Mouse (Mus musculus): Measurements from ENCODE around the gene Fbxo33. TPM values are rescaled to one million over a fixed set of nuclear protein-coding genes. Genes with fewer than 3 reads are reported as not detected.
"Not testable (repeated sequence)": the region's sequence is repeated elsewhere in the genome, so short reads cannot be mapped to it uniquely, and the experiment has no call there.

The Fbxo33 gene
- polyA plus RNA-seq (2012; rRNA removed) = 18.4 and 18.7 TPM in 2 replicates

GRCm38 (mm10) chr12:59219325-59220225 lies at the start of gene Fbxo33:
Gene Fbxo33, minus strand, starts transcription at chr12:59219725.
- DNase-seq (ENCODE audit: low read depth) = peak; percentile 56

DNA sequence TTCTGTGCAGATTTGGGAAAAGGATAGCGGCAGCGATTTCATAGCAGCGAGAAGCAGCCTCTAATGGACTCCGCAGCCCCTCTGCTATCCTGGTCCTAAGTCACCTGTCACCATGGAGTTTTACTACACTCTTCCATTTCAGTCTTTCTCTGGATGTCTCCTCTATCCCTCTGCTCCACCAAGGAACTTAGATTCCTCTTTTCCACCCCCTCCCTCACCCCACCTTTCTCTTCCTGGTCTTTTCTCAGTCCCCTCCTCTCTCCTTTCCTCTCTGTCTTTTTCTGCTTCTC lies 46.4 kb upstream of the Fbxo33 start:
- DNase-seq (ENCODE audit: low read depth) = no peak

GRCm38 (mm10) chr12:59265207-59265941 lies 45.8 kb upstream of the Fbxo33 start:
- no peak for DNase-seq (ENCODE audit: low read depth)

- DNase-seq (ENCODE audit: low read depth) = no peak
Observed at GRCm38 (mm10) chr12:59262841-59263240, 43.3 kb upstream of the Fbxo33 start.

- no peak for DNase-seq (ENCODE audit: low read depth)
Observed at GRCm38 (mm10) chr12:59260798-59261197, 41.3 kb upstream of the Fbxo33 start.

DNA sequence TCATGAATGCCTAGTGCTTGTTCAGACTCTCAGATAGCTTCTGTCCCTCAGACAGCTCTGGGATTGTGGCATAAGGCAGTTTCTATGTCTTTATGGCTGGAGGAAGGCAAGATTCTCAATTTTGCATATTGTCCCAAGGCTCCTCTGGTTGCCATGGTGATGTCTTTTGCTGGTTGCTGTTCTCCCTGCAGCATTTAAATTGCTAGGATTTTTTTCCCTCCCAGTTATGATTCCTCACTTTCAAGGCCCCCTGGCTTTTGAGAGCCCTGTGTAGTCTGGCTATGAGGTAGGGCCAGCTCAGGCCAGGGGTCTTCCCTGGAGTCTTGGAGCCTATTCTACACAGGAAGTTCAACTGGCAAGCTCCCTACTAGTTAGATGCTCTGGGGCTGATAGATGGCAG lies 40.8 kb upstream of the Fbxo33 start:
- DNase-seq (ENCODE audit: low read depth) = no peak

DNA sequence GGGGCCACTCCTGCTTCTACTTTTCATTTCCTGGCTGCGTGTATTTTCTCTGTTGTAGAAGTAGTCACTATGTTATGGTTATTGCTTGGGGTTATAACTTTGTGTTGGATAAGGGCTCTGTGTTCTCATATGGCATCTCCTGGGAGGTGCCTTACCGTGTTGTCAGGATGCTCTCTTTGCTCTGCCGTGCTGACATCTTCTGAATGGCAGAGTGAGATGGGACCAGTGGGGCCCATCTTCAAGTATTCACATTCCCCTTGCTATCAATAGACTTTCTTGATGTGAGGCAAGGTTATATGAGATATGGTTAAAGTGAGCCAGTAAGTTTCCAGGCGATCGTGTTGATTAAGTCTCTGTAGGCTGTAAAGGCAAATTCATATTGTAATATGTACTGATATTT lies 39.5 kb upstream of the Fbxo33 start:
- no peak for DNase-seq (ENCODE audit: low read depth)

DNA sequence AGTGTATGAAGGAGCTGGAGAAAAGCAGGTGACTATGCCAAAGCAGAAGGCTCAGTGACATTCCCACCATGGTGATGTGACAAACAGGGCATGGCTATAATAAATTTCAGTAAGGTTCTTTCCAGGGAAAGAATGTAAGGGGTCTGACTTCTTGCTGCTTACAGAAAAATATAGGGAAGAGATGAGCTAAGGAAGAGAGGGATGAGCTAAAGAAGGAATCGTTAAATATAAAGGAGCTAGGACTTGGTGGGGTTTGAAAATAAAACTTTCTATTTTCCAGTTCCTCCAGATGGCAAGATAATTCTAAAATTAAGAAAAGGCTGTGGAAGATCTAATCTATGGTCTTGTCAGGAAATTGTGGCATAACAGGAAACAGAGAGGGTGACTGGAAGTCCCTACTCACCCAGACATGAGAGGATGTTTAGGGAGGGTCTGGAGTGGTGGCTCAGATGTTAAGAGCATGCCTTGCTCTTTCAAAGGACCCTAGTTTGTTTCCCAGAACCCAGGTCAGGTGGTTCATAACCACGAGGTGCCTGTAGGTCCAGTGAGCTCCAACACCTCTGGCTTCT lies 30.8 kb upstream of the Fbxo33 start:
- no peak for DNase-seq (ENCODE audit: low read depth)

DNA sequence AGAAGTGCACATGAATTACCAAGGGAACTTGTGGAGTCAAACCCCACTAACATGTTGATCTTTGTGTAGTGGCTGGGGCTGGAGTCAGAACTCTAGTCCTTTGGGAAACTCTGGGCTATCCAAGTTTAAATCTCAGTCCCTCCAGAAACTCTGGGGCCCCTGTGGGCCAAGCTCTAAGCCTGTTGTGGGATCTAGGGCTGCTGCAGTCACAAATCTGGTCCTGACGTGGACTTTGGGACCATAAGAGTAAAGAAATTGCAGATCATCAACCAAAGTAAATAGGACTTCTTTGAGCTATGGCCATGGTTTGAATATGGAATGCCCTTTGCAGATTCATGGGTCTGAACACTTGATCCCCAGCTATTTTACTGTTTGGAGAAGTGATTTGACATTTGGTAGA lies 29.4 kb upstream of the Fbxo33 start:
- no peak for DNase-seq (ENCODE audit: low read depth)

- not testable (repeated sequence) for DNase-seq (ENCODE audit: low read depth)
Observed at GRCm38 (mm10) chr12:59241031-59241430, 21.5 kb upstream of the Fbxo33 start.

DNA sequence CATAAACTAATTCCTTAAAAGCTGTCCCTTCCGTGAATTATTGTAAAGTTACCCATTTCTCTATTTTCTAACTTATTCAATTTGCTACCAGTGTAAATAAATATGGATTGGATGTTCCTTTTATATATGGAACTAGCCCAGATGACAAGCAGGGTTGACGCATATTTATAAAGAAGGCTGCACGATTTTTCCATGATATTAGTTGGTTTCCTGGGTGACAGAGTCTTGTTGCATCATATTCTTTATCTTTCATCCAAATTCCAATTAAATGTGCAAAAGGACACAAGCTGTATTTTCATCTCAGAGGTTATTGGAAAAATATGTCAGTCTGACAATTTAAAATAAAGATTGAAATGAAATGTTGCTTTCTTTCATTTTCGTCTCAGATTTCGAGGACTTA lies 18.9 kb upstream of the Fbxo33 start:
- DNase-seq (ENCODE audit: low read depth) = no peak

- DNase-seq (ENCODE audit: low read depth) = no peak
Observed at GRCm38 (mm10) chr12:59228401-59228800, 8.9 kb upstream of the Fbxo33 start.

DNA sequence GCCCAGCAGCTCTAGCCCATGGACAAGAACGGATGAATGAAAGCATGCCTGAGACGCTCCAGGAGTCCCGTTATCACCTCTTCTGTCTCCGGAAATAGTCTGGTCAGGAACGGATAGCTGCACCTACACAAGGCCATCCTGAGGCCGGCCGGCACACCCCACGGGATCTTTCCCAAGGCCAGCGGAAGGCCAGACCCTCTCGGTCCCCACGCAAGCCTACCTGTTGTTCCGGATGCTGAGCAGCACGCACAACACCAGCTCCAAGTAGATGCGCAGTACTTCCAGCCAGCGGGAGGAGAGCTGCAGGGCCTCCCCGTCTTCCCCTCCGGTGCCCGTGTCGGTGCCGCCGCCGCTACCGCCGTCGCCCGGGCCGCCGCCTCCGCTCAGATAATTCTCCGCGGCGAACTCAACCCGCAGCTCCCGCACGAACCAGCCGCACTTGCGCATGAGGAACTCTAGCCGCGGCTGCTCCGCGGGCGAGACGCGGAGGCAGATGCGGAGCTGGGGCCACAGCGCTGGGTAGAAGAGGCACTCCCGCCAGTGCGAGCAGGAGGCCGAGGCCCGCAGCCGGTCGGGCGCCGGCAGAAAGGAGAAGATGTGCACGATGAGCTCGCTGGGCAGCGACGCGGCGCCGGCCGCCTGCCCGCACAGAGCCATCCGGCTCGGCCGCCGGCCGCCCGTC lies 744 bp downstream of the Fbxo33 start:
- no peak for DNase-seq (ENCODE audit: low read depth)

DNA sequence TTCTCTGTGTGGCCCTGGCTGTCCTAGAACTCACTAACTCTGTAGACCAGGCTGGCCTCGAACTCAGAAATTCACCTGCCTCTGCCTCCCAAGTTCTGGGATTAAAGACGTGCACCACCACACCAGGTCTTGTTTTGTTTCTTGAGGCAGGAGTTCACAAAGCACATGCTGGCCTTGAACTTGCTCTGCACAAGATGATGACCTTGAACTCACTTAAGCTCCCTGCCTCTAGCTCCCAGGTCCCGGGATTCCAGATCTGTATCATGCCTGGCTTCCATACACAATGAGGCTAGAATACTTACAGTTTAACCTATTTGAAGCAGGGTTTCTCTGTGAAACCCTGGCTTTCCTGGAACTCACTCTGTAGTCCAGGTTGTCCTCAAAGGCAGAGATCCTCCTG lies 2.2 kb downstream of the Fbxo33 start:
- DNase-seq (ENCODE audit: low read depth) = no peak

GRCm38 (mm10) chr12:59216676-59217266 lies 2.8 kb downstream of the Fbxo33 start:
- no peak for DNase-seq (ENCODE audit: low read depth)

- DNase-seq (ENCODE audit: low read depth) = no peak
Observed at GRCm38 (mm10) chr12:59216176-59216575, 3.3 kb downstream of the Fbxo33 start.

- no peak for DNase-seq (ENCODE audit: low read depth)
Observed at GRCm38 (mm10) chr12:59207814-59208213, 11.7 kb downstream of the Fbxo33 start.

- no peak for DNase-seq (ENCODE audit: low read depth)
Observed at GRCm38 (mm10) chr12:59207000-59207390, 12.5 kb downstream of the Fbxo33 start.

GRCm38 (mm10) chr12:59206208-59206999 lies 13.1 kb downstream of the Fbxo33 start:
- DNase-seq (ENCODE audit: low read depth) = no peak

- DNase-seq (ENCODE audit: low read depth) = no peak
Observed at GRCm38 (mm10) chr12:59205571-59205970, 14.0 kb downstream of the Fbxo33 start.

DNA sequence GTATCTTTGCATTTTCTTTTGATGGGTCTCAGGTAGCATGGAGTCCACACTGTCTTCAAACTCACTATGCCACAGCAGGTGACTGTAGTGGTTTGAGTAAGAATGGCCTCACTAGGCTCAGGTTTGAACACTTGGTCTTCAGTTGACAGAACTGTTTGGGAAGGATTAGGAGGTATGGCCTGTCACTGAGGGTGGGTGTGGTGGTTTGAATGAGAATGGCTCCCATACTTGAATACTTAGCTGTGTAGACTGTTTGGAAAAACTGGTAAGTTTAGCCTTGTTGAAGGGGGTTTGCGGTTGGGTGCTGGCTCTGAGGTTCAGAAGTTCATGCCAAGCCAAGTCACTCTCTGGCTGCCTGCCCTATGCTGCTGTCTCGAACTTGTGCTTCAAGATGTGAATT lies 20.2 kb downstream of the Fbxo33 start:
- no peak for DNase-seq (ENCODE audit: low read depth)

Data from gonadal fat pad, adult 2 months (tissue).